Mouse (Mus musculus) hindbrain, embryonic 16.5 days (tissue): ENCODE results near the gene Atf7ip. TPM values are rescaled to one million over a fixed set of nuclear protein-coding genes. Genes with fewer than 3 reads are reported as not detected.
"Not testable (repeated sequence)": the region's sequence is repeated elsewhere in the genome, so short reads cannot be mapped to it uniquely, and the experiment has no call there.

Source experiments
- ATAC-seq: fragments of 200-750 bp; cut with Nextera tagmentation; 2 replicates; pipeline ENCODE4 v1.8.0; 2017; ENCODE audit warnings: moderate TSS enrichment, moderate library complexity
- H3K27ac ChIP-seq: fragments of 300-500 bp; sonication (generic); 2 replicates; pipeline ENCODE4 v1.5.1; 2014; ENCODE audit warnings: low read depth, mild to moderate bottlenecking, control low read depth, low read length, moderate library complexity
- H3K27me3 ChIP-seq: fragments of 300-500 bp; sonication (generic); replicated peaks from 2 replicates; pipeline ENCODE4 v1.6.1; 2014; ENCODE audit warnings: low read length; ENCODE audit not compliant: control insufficient read depth, insufficient read depth
- H3K36me3 ChIP-seq: fragments of 300-500 bp; sonication (generic); 2 replicates; pipeline ENCODE4 v1.6.1; 2014; ENCODE audit warnings: mild to moderate bottlenecking, low read length, moderate library complexity, mixed read lengths; ENCODE audit not compliant: control insufficient read depth, insufficient read depth
- H3K4me1 ChIP-seq: fragments of 300-500 bp; sonication (generic); 2 replicates; pipeline ENCODE4 v1.6.1; 2014; ENCODE audit warnings: low read depth, low read length; ENCODE audit not compliant: control insufficient read depth, insufficient read depth
- H3K4me2 ChIP-seq: fragments of 300-500 bp; sonication (generic); 2 replicates; pipeline ENCODE4 v1.6.1; 2014; ENCODE audit warnings: mild to moderate bottlenecking, low read length, control low read depth, moderate library complexity
- H3K4me3 ChIP-seq: fragments of 300-500 bp; sonication (generic); 2 replicates; pipeline ENCODE4 v1.5.1; 2014; ENCODE audit warnings: mild to moderate bottlenecking, low read length, control low read depth, moderate library complexity
- H3K9ac ChIP-seq: fragments of 300-500 bp; sonication (generic); 2 replicates; pipeline ENCODE4 v1.6.1; 2014; ENCODE audit warnings: low read depth, mild to moderate bottlenecking, control low read depth, low read length, moderate library complexity
- H3K9me3 ChIP-seq: fragments of 300-500 bp; sonication (generic); 2 replicates; pipeline ENCODE4 v1.6.1; 2014; ENCODE audit warnings: mild to moderate bottlenecking, low read length, moderate library complexity; ENCODE audit not compliant: control insufficient read depth
- WGBS: fragments of 180-500 bp; shearing (Covaris S2); extraction: QIAGEN DNeasy Blood & Tissue Kit; methylation state at CpG from one replicate; pipeline ENCODE4 v1.1.7; 2014; 5-methylcytosine and 5-hydroxymethylcytosine counted together
- polyA plus RNA-seq: library from polyadenylated mRNA; unstranded; fragments of >200 nt; fragmentation: Nextera tagmentation; extraction: Ambion mirVana; gene quantifications from 2 replicates; pipeline ENCODE4 v1.2.1, GENCODE M21; 2015

Atf7ip gene
- polyA plus RNA-seq = 30.4 and 33.9 TPM in 2 replicates

- not testable (repeated sequence) for H3K4me1 ChIP-seq, H3K4me3 ChIP-seq, H3K4me2 ChIP-seq, H3K36me3 ChIP-seq, H3K27me3 ChIP-seq, H3K9ac ChIP-seq, ATAC-seq, H3K9me3 ChIP-seq, H3K27ac ChIP-seq
- WGBS = 91% methylated on average over 2 of the region's 3 CpGs
Observed at GRCm38 (mm10) chr6:136505867-136506266, at the start of gene Atf7ip. Gene Atf7ip, plus strand, starts transcription at chr6:136506167.

GRCm38 (mm10) chr6:136456302-136456701, 49.7 kb upstream of the Atf7ip start:
- H3K27me3 ChIP-seq = no peaks in the 10 kb centered on the region
- H3K4me1 ChIP-seq = no peaks in the 10 kb centered on the region
- H3K9ac ChIP-seq = no peak overlapping the region
- H3K27ac ChIP-seq = no peak overlapping the region
- no peaks in the 10 kb centered on the region for H3K9me3 ChIP-seq
- H3K36me3 ChIP-seq = no peaks in the 10 kb centered on the region
- WGBS = 92% methylated on average over 1 of the region's 1 CpGs
- no peak overlapping the region for H3K4me2 ChIP-seq
- H3K4me3 ChIP-seq = no peak overlapping the region
- no peak for ATAC-seq

GRCm38 (mm10) chr6:136459156-136459555, 46.8 kb upstream of the Atf7ip start:
- Histone ChIP-seq H3K36me3 (no peaks in the 10 kb centered on the region), H3K27me3 (no peaks in the 10 kb centered on the region), H3K4me1 (no peaks in the 10 kb centered on the region), H3K27ac (no peak overlapping the region), H3K9me3 (no peaks in the 10 kb centered on the region), H3K9ac (no peak overlapping the region), H3K4me3 (no peak overlapping the region), H3K4me2 (no peak overlapping the region)
- 94% methylated on average over 7 of the region's 7 CpGs for WGBS
- ATAC-seq = no peak

GRCm38 (mm10) chr6:136463491-136463890, 42.5 kb upstream of the Atf7ip start:
- no peaks in the 10 kb centered on the region for H3K27me3 ChIP-seq
- no peak overlapping the region for H3K27ac ChIP-seq
- WGBS = 72% methylated on average over 9 of the region's 9 CpGs

GRCm38 (mm10) chr6:136464121-136464621, 41.8 kb upstream of the Atf7ip start:
- H3K27me3 ChIP-seq = no peaks in the 10 kb centered on the region
- 71% methylated on average over 12 of the region's 12 CpGs for WGBS
- no peak overlapping the region; the same call in 1 of the 2 replicates for H3K27ac ChIP-seq
- ATAC-seq = no peak
- no peak overlapping the region for H3K4me3 ChIP-seq
- no peaks in the 10 kb centered on the region for H3K9me3 ChIP-seq
- H3K4me2 ChIP-seq = no peak overlapping the region
- no peak overlapping the region for H3K9ac ChIP-seq
- peaks cover 8% of the 10 kb centered on the region for H3K4me1 ChIP-seq
- H3K36me3 ChIP-seq = no peaks in the 10 kb centered on the region

More at GRCm38 (mm10) chr6:136463491-136463890, 42.5 kb upstream of the Atf7ip start:
- H3K9me3 ChIP-seq = no peaks in the 10 kb centered on the region
- H3K36me3 ChIP-seq = no peaks in the 10 kb centered on the region
- H3K9ac ChIP-seq = no peak overlapping the region
- H3K4me3 ChIP-seq = no peak overlapping the region
- no peak for ATAC-seq
- H3K4me2 ChIP-seq = no peak overlapping the region
- peaks cover 5% of the 10 kb centered on the region; the same call in 1 of the 2 replicates for H3K4me1 ChIP-seq

- Histone ChIP-seq H3K36me3 (no peaks in the 10 kb centered on the region), H3K4me3 (no peak overlapping the region), H3K9ac (no peak overlapping the region), H3K27me3 (no peaks in the 10 kb centered on the region), H3K27ac (no peak overlapping the region), H3K9me3 (no peaks in the 10 kb centered on the region), H3K4me2 (no peak overlapping the region), H3K4me1 (peaks cover 13% of the 10 kb centered on the region)
- WGBS = 85% methylated on average over 8 of the region's 8 CpGs
- ATAC-seq = no peak
Observed at GRCm38 (mm10) chr6:136465021-136465420, 40.9 kb upstream of the Atf7ip start.

DNA sequence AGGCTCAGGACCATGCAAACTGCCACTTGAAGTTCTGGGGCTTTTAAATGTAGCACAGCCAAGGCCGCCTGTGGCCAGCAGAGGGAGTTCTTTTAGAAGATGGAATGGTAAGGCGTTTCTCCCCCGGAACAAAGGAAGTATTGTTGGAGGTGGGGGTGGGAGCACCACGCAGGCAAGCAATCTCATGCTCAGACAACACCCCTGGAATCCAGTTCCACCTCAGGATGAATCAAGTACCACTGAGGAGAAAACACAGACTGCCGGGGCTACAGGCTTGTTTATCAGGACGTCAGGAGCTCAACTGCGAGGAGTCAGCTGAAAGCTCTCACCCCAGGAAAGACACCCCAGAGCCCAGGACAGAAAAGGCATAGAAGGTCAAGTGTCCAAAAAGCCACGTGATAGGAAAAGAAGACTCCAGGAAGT, 40.0 kb upstream of the Atf7ip start:
- H3K9ac ChIP-seq = no peak overlapping the region
- H3K4me1 ChIP-seq = peaks cover 14% of the 10 kb centered on the region
- H3K9me3 ChIP-seq = no peaks in the 10 kb centered on the region
- no peaks in the 10 kb centered on the region for H3K36me3 ChIP-seq
- peak overlapping the region; percentile 52; the same call in 1 of the 2 replicates for H3K27ac ChIP-seq
- no peak overlapping the region for H3K4me3 ChIP-seq
- H3K27me3 ChIP-seq = no peaks in the 10 kb centered on the region
- no peak overlapping the region for H3K4me2 ChIP-seq
- ATAC-seq = no peak
- WGBS = 21% methylated on average over 8 of the region's 8 CpGs

DNA sequence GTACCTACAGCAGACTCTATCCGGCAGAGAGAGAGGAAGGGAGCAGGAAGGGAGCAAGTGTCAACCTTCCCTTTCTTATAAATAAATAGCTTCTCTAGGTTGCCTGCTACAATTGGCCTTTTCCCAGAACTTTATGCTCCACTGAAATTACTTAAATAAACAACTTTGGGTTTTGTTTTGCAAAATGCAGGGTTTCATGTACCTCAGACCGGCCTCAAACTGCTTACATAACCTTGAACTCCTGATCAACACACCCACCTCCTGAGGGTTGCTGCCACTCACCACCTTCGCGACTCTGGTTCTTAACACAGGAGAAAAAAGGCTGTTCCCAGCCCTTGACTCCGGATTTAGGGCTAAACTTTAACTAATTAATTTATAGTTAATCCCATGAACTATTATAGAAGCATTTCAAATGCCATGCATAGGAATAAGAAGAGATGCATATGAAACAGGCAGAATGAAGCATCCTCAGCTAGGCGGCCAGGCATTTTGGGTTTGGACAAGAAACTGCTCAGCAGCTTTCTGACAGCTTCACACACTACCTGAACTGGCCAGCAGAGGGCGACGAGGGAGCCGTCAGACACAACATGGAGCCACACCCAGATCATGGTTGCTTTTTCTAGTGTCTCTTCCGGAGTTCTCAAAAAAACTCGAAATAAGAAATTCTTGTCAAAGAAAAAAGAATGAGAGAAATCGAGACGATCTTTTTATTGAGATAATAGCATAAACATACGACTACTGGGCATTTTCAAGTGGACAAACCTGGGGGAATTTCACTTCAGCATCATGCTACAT, 38.8 kb upstream of the Atf7ip start:
- H3K4me1 ChIP-seq = peaks cover 18% of the 10 kb centered on the region
- H3K4me2 ChIP-seq = no peak overlapping the region
- peak overlapping the region; percentile 89 for H3K27ac ChIP-seq
- WGBS = 52% methylated on average over 14 of the region's 14 CpGs
- H3K4me3 ChIP-seq = no peak overlapping the region
- no peak overlapping the region for H3K9ac ChIP-seq
- no peaks in the 10 kb centered on the region for H3K27me3 ChIP-seq
- H3K36me3 ChIP-seq = no peaks in the 10 kb centered on the region
- H3K9me3 ChIP-seq = no peaks in the 10 kb centered on the region
- no peak for ATAC-seq

DNA sequence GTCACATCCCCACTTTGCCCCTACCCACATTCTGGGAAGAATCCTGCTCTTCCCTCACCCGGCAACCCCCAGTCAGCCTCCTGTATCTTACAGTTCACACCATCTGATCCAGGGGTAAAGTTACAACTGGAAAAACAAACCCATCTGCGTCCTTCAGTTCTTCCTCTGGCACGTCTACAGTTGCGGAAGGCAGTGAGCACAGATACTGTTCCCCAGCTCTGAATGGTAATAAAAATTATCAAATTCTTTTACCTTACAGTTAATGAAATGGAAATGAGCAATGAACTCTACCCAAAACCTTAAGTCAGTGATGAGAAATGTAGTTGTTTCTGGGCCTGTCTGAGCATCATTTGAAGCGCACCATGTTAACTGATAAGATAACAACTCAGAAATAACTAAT, 38.1 kb upstream of the Atf7ip start:
- Histone ChIP-seq H3K27me3 (no peaks in the 10 kb centered on the region), H3K4me2 (no peak overlapping the region), H3K4me1 (peaks cover 18% of the 10 kb centered on the region), H3K4me3 (no peak overlapping the region), H3K36me3 (no peaks in the 10 kb centered on the region), H3K9me3 (no peaks in the 10 kb centered on the region), H3K27ac (peak overlapping the region; percentile 89), H3K9ac (no peak overlapping the region)
- 61% methylated on average over 5 of the region's 5 CpGs for WGBS
- no peak for ATAC-seq
